Mouse (Mus musculus) MEL (cell line): ENCODE data around the gene Smarcd2.

Source experiments
- MAX ChIP-seq: IDR thresholded peaks from 2 replicates; pipeline ENCODE4 v1.6.1; 2011; ENCODE audit warnings: low read length, improper control_type of control experiment
- MEF2A ChIP-seq: IDR thresholded peaks from 2 replicates; pipeline ENCODE4 v1.6.1; 2014; ENCODE audit warnings: low read depth, mild to moderate bottlenecking, inconsistent platforms, low read length, improper control_type of control experiment; ENCODE audit not compliant: poor library complexity, insufficient replicate concordance, severe bottlenecking; ENCODE audit errors: extremely low read depth
- USF1 ChIP-seq: IDR thresholded peaks from 2 replicates; pipeline ENCODE4 v1.6.1; 2014; ENCODE audit warnings: low read depth, mild to moderate bottlenecking, inconsistent platforms, low read length, improper control_type of control experiment, moderate library complexity

DNA sequence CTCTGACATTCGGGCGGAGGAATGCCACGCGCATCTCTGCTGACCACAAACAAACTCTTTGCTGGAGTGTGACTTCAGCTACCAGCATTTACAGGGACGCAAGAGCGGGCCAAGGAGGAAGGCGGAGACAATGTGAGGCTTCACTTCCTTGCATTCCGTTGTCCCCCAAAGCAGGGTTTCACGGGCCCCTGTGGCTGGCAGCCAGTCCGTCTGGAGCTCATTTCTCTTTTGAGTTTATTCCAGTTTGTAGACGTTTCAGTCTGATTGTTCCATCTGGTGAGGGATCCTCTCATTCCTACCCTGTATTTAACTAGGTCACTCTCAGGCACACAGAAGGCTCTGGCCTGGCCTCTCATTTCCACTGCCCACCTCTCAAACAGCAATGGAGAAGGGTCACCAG lies 14.2 kb upstream of the Smarcd2 start:
- TF ChIP-seq USF1 (no peak), MEF2A (no peak), MAX (no peak)
